Mouse (Mus musculus) lung, postnatal 25 days (tissue): Measurements from ENCODE around the gene Parp16.
A peak's percentile ranks its signal among the peaks of the same experiment; 100 is the strongest.
"Not testable (repeated sequence)": the region's sequence is repeated elsewhere in the genome, so short reads cannot be mapped to it uniquely, and the experiment has no call there.

ENCODE experiments used
- DNase-seq: peaks from one replicate; pipeline ENCODE4 v3.0.0; 2022; ENCODE audit warnings: low spot score

Gene Parp16

GRCm38 (mm10) chr9:65178336-65179213, 16.6 kb upstream of the Parp16 start:
- no peak for DNase-seq

GRCm38 (mm10) chr9:65179817-65180624, 15.1 kb upstream of the Parp16 start:
- no peak for DNase-seq

DNA sequence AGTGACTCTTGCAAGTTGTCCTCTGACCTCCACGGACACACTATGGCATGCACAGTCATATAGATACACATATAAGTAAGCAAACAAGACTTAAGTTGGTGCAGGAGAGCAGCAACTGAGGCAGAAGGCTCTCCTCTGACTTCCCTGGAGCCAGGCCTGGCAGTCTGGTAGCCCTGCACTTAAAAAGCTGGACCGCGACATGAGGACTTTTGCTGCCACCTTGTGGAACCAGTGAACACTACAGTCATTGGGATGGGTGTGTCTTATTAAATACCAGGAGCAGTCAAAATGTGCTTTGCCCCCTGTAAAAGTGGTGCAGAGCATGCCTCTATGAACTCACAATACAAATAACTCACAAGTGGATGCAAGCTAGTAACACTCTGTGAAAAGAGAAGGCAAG, 6.6 kb upstream of the Parp16 start:
- peak; percentile 87 for DNase-seq

DNA sequence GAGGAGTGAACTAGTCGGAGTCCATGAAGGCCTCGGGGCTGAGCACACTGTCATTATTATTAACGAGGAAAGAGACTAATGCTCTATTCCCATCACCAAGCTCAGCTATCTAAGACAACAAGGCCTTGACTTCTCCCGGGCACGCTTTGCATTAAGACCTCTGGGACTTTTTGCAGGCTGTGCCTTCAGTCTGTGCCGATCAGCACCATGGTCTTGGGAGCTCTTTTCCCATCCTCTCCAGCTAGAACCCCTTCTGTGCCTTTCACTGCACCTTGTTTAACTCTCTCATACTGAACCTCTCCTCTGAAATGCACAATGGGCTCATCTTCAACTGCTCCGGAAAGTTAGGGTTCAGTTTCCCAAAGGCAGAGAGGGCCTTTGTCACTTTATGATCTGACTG, 4.8 kb upstream of the Parp16 start:
- DNase-seq = no peak

GRCm38 (mm10) chr9:65191389-65191754, 3.8 kb upstream of the Parp16 start:
- DNase-seq = no peak

DNA sequence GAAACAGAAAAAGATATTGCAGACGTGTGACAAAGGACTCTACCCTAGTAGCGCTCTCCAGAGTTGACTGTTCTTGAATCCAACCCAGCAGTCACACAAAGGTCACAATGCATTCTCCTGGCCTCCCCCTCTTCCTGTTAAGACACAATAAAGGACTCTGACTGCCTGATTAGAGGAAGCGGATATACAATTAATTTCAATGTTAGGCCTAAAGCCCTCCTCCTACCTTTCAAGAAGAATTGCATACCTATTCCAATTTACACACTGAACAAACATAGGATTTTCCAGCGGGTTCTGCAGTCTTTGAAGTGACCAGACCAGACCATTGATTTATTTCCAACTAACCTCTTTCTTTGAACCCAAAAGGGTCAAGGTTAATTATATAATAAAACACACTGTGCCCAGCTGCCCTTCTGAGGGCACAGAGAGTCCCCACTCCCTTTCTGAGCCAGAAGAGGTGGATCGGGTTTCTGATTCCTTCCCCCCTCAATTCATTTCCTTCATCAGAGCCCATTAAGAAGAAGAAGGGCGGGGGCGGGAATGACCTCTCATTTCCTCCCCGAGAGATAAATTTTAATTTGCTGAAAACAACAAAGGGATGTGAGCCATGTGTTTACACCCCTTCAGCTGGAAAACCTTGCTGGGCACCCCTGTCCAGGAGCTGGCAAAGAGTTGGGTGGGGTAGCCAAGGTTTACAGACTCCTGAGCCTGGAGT, 3.2 kb upstream of the Parp16 start:
- DNase-seq = no peak

- no peak for DNase-seq
Observed at GRCm38 (mm10) chr9:65193214-65193613, 1.9 kb upstream of the Parp16 start.

- DNase-seq = peak; percentile 50
Observed at GRCm38 (mm10) chr9:65195621-65195981, 448 bp downstream of the Parp16 start.

DNA sequence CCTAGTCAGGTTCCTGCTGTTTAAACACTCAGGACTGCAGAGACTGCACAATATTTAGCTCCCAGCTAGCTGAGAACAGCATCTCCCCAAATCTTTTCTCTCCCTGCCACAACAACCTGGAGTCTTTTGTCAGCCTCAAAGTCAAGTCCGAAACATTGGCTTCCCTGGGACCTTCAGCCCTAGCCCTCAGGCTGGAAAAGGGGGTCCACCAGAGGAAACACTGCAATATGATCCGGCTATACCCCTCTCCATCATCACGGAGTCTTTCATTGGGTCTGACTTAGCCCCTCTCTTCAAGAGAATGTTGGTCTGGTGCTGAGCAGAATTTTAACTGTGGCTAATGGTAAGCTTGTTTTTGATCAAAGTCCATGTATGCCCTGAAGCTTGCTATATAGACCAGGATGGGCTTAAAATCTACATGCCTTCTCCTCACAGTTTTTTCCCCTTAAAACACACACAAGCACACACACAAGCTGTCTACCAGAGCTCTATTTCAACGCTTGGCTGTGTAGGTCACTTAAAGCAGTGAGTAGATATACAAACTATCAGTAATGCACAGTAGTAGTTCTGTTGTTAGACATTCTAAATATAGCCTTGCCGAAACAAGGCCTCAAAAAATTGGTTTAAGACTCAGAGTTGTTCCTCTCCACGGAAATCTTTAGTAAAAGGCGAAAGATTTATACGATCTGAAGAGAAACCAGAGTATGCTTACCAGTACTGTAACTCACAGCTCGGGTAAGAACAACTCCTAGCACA, 1.0 kb downstream of the Parp16 start:
- DNase-seq = no peak

DNA sequence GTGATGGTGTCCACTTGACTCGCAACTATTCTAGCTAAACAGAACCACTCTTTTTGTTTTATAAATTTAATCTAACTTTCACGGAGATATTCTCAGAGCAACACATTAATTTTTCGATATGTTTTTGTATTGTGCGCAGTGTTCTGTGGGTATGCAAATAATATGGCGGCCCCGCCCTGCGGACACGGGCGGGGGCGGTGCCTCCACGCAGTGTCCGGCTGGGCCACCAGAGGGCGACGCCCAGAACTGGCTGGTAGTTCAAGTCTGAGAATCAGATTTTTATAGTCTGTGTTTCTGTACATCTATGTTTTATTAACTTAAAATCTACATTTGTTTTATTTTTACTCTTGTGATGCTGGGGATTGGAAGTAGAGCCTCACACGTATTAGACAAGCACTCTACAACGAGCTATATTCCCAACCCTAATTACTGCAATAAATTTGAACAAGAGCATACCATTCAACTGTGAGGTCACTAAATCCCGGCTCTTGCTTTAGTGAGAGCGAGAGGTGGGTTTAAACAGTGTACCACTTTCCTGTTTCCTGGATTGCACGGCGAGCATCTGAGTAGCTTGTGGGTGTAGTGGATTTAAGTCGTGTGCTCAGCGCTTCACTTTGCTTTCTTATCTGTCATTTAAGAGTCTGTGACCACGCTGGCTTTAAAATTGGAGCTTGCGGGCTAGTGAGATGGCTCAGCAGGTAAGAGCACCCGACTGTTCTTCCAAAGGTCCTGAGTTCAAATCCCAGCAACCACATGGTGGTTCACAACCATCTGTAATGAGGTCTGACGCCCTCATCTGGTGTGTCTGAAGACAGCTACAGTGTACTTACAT, 1.8 kb downstream of the Parp16 start:
- peak; percentile 92 for DNase-seq

GRCm38 (mm10) chr9:65197826-65198225, 2.7 kb downstream of the Parp16 start:
- DNase-seq = no peak

DNA sequence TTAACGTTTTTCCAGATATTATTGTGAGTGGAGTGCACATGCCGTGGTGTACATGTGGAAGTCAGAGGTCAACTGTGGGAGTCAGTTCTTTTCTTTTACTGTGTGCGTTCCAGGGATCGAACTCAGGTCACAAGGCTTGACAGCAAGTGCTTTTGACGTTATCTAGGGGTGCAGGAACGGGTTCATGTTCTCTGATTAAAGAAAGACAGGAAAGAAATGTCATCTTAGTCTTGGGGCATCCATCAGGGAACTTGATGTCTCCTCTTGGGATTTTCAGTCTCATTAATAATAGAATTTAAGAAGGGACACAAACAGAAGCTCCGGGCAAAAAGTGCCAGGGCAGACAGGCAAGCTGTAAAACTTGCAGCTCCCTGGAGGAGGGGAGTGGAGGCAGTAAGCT, 4.6 kb downstream of the Parp16 start:
- no peak for DNase-seq

- DNase-seq = peak; percentile 57
Observed at GRCm38 (mm10) chr9:65200606-65201005, 5.5 kb downstream of the Parp16 start.

GRCm38 (mm10) chr9:65201021-65201380, 5.8 kb downstream of the Parp16 start:
- no peak for DNase-seq

DNA sequence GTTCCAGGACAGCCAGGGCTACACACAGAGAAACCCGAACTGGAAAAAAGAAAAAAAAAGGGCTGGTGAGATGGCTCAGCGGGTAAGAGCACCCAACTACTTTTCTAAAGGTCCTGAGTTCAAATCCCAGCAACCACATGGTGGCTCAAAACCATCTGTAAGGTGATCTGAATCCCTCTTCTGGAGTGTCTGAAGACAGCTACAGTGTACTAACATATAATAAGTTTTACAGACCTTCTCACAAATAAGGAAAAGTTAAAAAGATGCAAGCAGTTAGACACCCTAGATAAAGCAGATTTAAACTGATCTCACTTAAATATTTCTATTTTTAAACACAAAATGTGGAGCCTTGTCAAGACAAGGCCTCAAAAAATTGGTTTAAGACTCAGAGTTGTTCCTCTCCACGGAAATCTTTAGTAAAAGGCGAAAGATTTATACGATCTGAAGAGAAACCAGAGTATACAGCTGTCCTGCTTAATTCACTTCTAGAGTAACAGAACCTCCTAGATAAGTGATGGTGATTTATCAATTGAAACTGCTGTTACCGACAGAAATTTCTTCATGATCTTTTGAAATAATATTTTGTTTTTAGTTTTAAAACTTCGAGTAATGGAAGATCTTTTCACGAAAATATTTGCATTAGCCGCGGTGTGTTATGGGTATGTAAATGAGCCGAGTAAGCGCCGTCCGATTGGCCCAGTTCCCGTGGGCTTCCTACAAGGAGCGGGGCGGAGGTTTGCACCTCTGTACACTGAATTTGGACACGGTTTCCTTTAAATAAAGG, 6.4 kb downstream of the Parp16 start:
- peak; percentile 89 for DNase-seq

- no peak for DNase-seq
Observed at GRCm38 (mm10) chr9:65202165-65202754, 7.1 kb downstream of the Parp16 start.

GRCm38 (mm10) chr9:65205049-65205815, 10.1 kb downstream of the Parp16 start:
- DNase-seq = no peak

- DNase-seq = not testable (repeated sequence)
Observed at GRCm38 (mm10) chr9:65207041-65207815, 12.1 kb downstream of the Parp16 start.
